Mouse (Mus musculus) frontal cortex, postnatal 25 days (tissue): ENCODE measurements at regions not wholly inside any gene's neighbourhood (a gene's known extent, or its start where the extent isn't known, plus 50 kb on each side); places are given as distances from the start of the nearest gene placed in this dataset.

ENCODE experiments used
- DNase-seq, 2 experiments: peaks; one replicate each; pipeline ENCODE4 v3.0.0; 2022; ENCODE audit warnings: low spot score in 2 of 2

- no peak for DNase-seq
These were observed 317.1 kb downstream of the Fam84a start for GRCm38 (mm10) chr12:13834723-13835122.

- DNase-seq, result no peak
These were observed 326.0 kb downstream of the Fam84a start for GRCm38 (mm10) chr12:13825899-13826298.

- no peak for DNase-seq
These were observed 336.4 kb downstream of the Fam84a start for GRCm38 (mm10) chr12:13815500-13815899.

- no peak for DNase-seq
These were observed 341.7 kb downstream of the Fam84a start for GRCm38 (mm10) chr12:13810155-13810515.

DNA sequence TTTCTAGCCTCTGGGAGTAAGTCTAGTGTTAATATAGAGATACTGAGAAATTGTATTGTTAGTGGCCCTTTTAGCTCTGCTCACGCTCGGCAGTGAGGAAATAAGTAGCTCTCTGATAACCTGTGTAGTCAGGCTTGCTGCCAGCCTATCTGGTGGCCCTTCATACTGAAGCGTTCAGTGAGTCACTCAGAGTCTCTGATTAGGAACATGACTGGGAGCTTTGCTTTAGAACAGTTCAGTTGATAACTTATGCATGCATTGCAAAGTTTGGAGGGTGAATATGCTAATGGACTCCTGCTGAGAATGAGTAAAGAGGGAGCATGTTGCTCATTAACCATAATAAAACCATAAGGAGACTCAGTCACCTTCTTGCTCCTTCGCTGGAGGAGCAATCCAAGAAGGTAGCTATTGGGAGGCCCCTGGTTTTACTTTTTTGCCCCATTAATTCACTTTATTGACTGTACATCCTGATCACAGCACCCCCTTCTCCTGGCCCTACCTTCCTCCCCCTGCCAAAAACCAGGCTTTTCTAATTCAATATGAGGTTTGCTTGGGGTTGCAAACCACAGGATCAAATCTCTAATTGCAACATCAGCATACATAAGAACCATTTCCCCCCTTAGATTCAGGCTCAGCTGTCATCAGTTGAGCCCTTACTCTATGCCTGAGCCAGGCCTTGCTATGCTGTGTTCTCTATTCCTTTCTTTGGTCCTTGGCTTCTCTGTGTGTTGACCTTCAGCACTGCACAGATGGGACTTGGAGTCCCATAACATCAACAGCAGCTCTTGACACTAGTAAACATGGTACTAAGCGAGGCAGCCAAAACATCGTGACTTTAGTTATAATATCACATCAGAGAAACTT is 342.3 kb downstream of the Fam84a start:
- no peak for DNase-seq

- no peak for DNase-seq
These were observed 372.1 kb downstream of the Fam84a start for GRCm38 (mm10) chr12:13779752-13780151.

DNA sequence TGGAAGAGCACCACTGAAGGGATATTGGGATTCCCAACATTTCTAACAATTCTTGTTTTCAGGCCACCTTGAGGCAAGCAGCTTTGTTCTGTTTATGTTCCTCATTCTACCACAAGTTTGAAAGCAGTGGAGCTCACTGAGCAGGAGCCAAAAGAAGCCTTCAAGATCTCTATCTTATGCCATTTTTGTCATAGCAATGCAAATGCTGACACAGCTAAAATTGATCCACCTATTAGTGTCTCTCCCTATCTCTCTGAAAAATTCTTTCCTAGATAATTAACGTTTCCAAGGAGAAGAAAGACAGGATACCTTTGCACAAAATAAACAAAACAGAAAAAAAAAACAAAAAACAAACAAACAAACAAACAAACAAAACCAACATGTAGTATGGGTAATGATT is 375.2 kb downstream of the Fam84a start:
- DNase-seq, result no peak

DNA sequence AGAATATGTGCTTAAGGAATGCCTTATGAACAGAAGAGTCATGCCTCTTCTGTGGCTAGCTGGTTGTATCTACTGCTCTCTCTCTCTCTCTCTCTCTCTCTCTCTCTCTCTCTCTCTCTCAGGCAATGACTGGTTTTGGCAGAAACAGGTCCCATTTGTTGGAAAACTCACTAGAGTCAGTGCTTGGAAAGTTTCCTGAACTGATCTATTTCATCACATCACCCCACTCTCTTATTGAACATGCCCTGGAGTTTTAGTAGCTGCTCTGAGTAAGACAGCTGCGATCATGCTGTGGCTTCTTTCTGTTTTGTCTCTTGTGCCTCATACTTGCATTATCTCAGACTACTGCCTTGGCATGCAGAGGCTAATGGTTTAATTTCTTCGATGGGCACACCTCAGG is 382.2 kb downstream of the Fam84a start:
- no peak for DNase-seq

GRCm38 (mm10) chr12:13769156-13769555 is 382.7 kb downstream of the Fam84a start:
- no peak for DNase-seq

GRCm38 (mm10) chr12:13766486-13766885 is 385.4 kb downstream of the Fam84a start:
- no peak for DNase-seq

GRCm38 (mm10) chr12:13753878-13754277 is 398.0 kb downstream of the Fam84a start:
- no peak for DNase-seq

GRCm38 (mm10) chr12:13744323-13744931 is 407.4 kb downstream of the Fam84a start:
- no peak for DNase-seq

GRCm38 (mm10) chr12:13729901-13730637 is 421.8 kb downstream of the Fam84a start:
- no peak for DNase-seq

DNA sequence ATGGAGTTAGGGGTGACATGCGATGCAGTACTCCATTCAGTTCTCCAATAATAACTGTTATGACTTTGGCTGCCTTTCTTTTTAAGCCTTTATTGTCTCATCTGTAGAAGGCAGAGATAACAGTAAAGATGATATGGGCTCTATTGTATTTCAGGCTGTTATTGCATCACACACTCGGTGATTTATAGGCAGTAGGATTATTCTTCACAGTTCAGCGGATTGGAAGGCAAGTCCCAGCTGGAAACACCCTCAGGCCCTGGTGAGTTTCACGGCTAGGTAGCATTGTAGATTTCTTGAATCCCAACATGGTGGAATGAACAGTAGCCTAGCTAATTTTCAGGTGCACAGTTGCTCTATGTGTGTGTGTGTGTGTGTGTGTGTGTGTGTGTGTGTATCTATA is 422.9 kb downstream of the Fam84a start:
- no peak for DNase-seq

- DNase-seq, result no peak
These were observed 427.3 kb downstream of the Fam84a start for GRCm38 (mm10) chr12:13724511-13724910.

DNA sequence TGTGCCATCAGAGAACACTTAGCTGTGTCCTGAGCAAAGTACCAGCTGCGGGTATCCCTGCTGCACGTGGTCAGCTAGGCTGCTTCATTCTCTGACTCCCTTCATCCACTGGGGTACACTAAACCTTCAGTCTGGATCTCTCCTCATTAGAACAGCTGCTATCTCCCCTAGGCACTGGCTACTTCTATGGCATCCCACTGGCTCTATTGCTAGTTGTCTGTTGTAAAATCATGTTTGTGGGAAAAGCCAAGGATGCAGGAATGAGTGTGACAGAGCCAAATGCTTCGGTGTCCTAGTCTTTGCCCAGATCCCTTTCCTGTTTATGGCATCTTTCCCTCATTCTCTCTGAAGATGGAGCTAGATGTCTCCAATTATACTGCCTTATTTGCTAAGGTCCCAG is 440.9 kb downstream of the Nbas start:
- no peak for DNase-seq

GRCm38 (mm10) chr12:13707747-13708146 is 438.8 kb downstream of the Nbas start:
- DNase-seq, result no peak

- DNase-seq, result no peak
These were observed 437.6 kb downstream of the Nbas start for GRCm38 (mm10) chr12:13706510-13706909.

- DNase-seq, result no peak
These were observed 434.7 kb downstream of the Nbas start for GRCm38 (mm10) chr12:13703604-13704003.

- DNase-seq, result no peak
These were observed 430.9 kb downstream of the Nbas start for GRCm38 (mm10) chr12:13699858-13700257.

- no peak for DNase-seq
These were observed 429.9 kb downstream of the Nbas start for GRCm38 (mm10) chr12:13698834-13699233.

- DNase-seq, result no peak
These were observed 422.6 kb downstream of the Nbas start for GRCm38 (mm10) chr12:13691394-13692165.
